Mouse (Mus musculus): ENCODE data around the gene Clcf1.

Gene Clcf1

GRCm38 (mm10) chr19:4214071-4214770 is at the start of gene Clcf1, which contains the start of gene AC109138.7:
TSS of gene Clcf1 (plus strand) at chr19:4214238.
TSS of gene AC109138.7 (plus strand) at chr19:4214357.
- DNase-seq (ENCODE audit: low read depth, low spot score): peak; percentile 92

GRCm38 (mm10) chr19:4164721-4165120 is 49.3 kb upstream of the Clcf1 start:
- no peak for DNase-seq (ENCODE audit: low read depth, low spot score)

GRCm38 (mm10) chr19:4166678-4167476 is 47.2 kb upstream of the Clcf1 start:
- DNase-seq (ENCODE audit: low read depth, low spot score): no peak

- DNase-seq (ENCODE audit: low read depth, low spot score): peak; percentile 99
Observed at GRCm38 (mm10) chr19:4169378-4169784, 44.7 kb upstream of the Clcf1 start.

- no peak for DNase-seq (ENCODE audit: low read depth, low spot score)
Observed at GRCm38 (mm10) chr19:4169810-4170209, 44.2 kb upstream of the Clcf1 start.

- no peak for DNase-seq (ENCODE audit: low read depth, low spot score)
Observed at GRCm38 (mm10) chr19:4170723-4171392, 43.2 kb upstream of the Clcf1 start.

GRCm38 (mm10) chr19:4171393-4172290 is 42.4 kb upstream of the Clcf1 start:
- no peak for DNase-seq (ENCODE audit: low read depth, low spot score)

GRCm38 (mm10) chr19:4172925-4173324 is 41.1 kb upstream of the Clcf1 start:
- no peak for DNase-seq (ENCODE audit: low read depth, low spot score)

- DNase-seq (ENCODE audit: low read depth, low spot score): no peak
Observed at GRCm38 (mm10) chr19:4175368-4175947, 38.6 kb upstream of the Clcf1 start, which contains the start of gene Carns1. TSS of gene Carns1 (minus strand) at chr19:4175479.

- DNase-seq (ENCODE audit: low read depth, low spot score): no peak
Observed at GRCm38 (mm10) chr19:4180411-4180810, 33.6 kb upstream of the Clcf1 start.

GRCm38 (mm10) chr19:4181892-4182291 is 32.1 kb upstream of the Clcf1 start:
- peak; percentile 84 for DNase-seq (ENCODE audit: low read depth, low spot score)

- no peak for DNase-seq (ENCODE audit: low read depth, low spot score)
Observed at GRCm38 (mm10) chr19:4183689-4184088, 30.3 kb upstream of the Clcf1 start.

- peak; percentile 88 for DNase-seq (ENCODE audit: low read depth, low spot score)
Observed at GRCm38 (mm10) chr19:4184976-4185975, 28.8 kb upstream of the Clcf1 start.

GRCm38 (mm10) chr19:4187303-4187702 is 26.7 kb upstream of the Clcf1 start:
- no peak for DNase-seq (ENCODE audit: low read depth, low spot score)

GRCm38 (mm10) chr19:4189051-4189620 is 24.9 kb upstream of the Clcf1 start:
- DNase-seq (ENCODE audit: low read depth, low spot score): peak; percentile 61

GRCm38 (mm10) chr19:4190831-4191334 is 23.2 kb upstream of the Clcf1 start, which contains the start of gene Tbc1d10c:
TSS of gene Tbc1d10c (minus strand) at chr19:4191284.
- peak; percentile 88 for DNase-seq (ENCODE audit: low read depth, low spot score)

- DNase-seq (ENCODE audit: low read depth, low spot score): peak; percentile 99
Observed at GRCm38 (mm10) chr19:4191528-4192250, 22.3 kb upstream of the Clcf1 start, which contains the start of gene Ppp1ca. TSS of gene Ppp1ca (plus strand) at chr19:4192065.

All from CD4-positive, CD25-positive, alpha-beta regulatory T cell, adult 2 months (primary cell).